Mouse (Mus musculus) ES-Bruce4 (cell line): Measurements from ENCODE around the gene Zfp787. TPM values are rescaled to one million over a fixed set of nuclear protein-coding genes. Genes with fewer than 3 reads are reported as not detected.

Source experiments
- H3K27ac ChIP-seq: 2 replicates; pipeline ENCODE4 v1.5.1; 2012; ENCODE audit warnings: low read length, inconsistent platforms; ENCODE audit not compliant: insufficient read depth
- H3K27me3 ChIP-seq: 2 replicates; pipeline ENCODE4 v1.6.1; 2012; ENCODE audit warnings: mild to moderate bottlenecking, low read length, inconsistent platforms; ENCODE audit not compliant: control insufficient read depth, poor library complexity, insufficient read depth, severe bottlenecking
- H3K36me3 ChIP-seq: 2 replicates; pipeline ENCODE4 v1.6.1; 2012; ENCODE audit warnings: inconsistent platforms, mild to moderate bottlenecking, low read length, moderate library complexity; ENCODE audit not compliant: control insufficient read depth, poor library complexity, insufficient read depth, severe bottlenecking
- H3K4me1 ChIP-seq: one replicate; pipeline ENCODE4 v1.8.1; 2011; ENCODE audit warnings: low read length; ENCODE audit not compliant: control insufficient read depth, insufficient read depth
- H3K4me3 ChIP-seq: 2 replicates; pipeline ENCODE4 v1.5.1; 2011; ENCODE audit warnings: low read depth, mild to moderate bottlenecking, low read length
- H3K9ac ChIP-seq: 2 replicates; pipeline ENCODE4 v1.6.1; 2012; ENCODE audit warnings: low read depth, mild to moderate bottlenecking, inconsistent platforms; ENCODE audit not compliant: poor library complexity, severe bottlenecking
- H3K9me3 ChIP-seq: replicated peaks from 2 replicates; pipeline ENCODE4 v1.6.1; 2012; ENCODE audit warnings: mild to moderate bottlenecking, low read length, inconsistent platforms; ENCODE audit not compliant: control insufficient read depth, poor library complexity, insufficient read depth, severe bottlenecking
- CTCF ChIP-seq: IDR thresholded peaks from one replicate; pipeline ENCODE4 v1.8.1; 2011; ENCODE audit warnings: low read depth, low read length
- EP300 ChIP-seq: IDR thresholded peaks from 2 replicates; pipeline ENCODE4 v1.6.1; 2011; ENCODE audit warnings: low read depth, low read length; ENCODE audit not compliant: insufficient read depth
- POLR2A ChIP-seq: IDR thresholded peaks from one replicate; pipeline ENCODE4 v1.8.1; 2011; ENCODE audit warnings: low read length; ENCODE audit not compliant: insufficient read depth
- polyA plus RNA-seq: library from polyadenylated mRNA; stranded (reverse); fragments of >200 nt; gene quantifications from 2 replicates; pipeline ENCODE4 v1.2.4, GENCODE M21; 2011; ENCODE audit warnings: low read depth; ENCODE audit not compliant: missing spikeins, insufficient read depth, insufficient read length

The Zfp787 gene
- polyA plus RNA-seq, 1 experiment: 24.1 TPM

DNA sequence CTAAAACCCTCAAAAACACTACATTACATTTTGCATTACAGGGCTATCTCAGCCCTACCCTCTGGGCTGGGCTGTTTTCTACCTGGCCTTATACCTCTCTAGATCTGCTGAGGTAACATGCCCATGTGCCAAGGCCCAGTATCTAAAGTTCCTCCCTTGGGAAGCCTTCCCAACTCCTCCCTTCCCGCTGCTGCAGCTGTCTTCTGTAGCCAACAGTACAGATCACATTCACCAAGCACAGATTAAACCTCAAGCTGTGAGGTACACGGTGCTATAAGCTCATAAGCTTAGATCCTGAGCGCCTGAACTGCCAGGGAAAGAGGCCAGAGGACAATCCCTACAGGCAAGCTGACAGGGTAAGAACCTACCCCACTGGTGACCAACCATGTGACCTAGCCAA lies 3.8 kb downstream of the Zfp787 start:
- H3K4me3 ChIP-seq: no peak overlapping the region
- no peak overlapping the region for H3K27ac ChIP-seq
- H3K36me3 ChIP-seq: no peaks in the 10 kb centered on the region
- peaks cover 7% of the 10 kb centered on the region for H3K4me1 ChIP-seq
- TF ChIP-seq CTCF: no peak
- no peak for TF ChIP-seq POLR2A
- TF ChIP-seq EP300: no peak
- H3K27me3 ChIP-seq: no peaks in the 10 kb centered on the region
- H3K9me3 ChIP-seq: no peaks in the 10 kb centered on the region
- no peak overlapping the region for H3K9ac ChIP-seq

DNA sequence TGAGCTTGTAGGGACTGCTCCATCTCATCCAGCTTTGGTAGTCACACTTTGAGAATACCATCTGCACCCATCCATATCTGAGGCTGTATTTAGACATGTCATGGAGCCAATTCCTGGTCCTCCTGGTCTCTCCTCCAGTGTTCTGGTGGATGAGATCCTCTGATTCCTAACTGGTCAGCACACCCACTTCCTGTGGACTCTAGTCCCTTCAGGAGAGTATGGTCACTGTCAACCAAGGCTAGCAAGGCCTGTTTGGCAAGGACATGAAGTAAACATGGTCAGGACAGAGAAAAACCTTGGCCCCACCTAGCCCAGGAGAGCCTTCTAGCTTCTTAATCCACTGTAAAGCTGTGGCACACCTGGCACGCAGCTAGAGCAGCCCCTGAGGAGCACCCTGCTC lies 4.5 kb downstream of the Zfp787 start:
- H3K36me3 ChIP-seq: no peaks in the 10 kb centered on the region
- no peak for TF ChIP-seq POLR2A
- no peak for TF ChIP-seq CTCF
- H3K27ac ChIP-seq: no peak overlapping the region
- H3K9me3 ChIP-seq: no peaks in the 10 kb centered on the region
- H3K27me3 ChIP-seq: no peaks in the 10 kb centered on the region
- H3K4me1 ChIP-seq: peaks cover 9% of the 10 kb centered on the region
- H3K9ac ChIP-seq: no peak overlapping the region
- H3K4me3 ChIP-seq: no peak overlapping the region

DNA sequence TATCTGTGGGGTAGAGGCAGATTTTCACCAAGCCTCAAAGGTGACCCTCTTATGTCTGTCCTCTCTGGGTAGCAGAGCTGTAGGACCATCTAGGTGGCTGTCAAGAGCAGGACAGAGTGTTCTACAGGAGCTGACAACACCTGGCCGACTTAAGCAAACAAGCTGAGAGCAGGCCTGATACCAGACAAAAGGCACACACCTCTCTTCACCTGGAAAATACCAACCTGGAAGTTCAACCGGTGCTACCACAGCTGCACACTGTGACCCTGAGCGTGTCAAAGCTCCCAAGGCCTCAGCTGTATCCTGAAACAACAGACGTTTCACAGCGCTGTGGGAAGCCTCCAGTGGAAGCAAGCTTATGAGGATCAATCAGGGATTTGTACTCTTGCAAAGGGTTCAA lies 8.1 kb downstream of the Zfp787 start:
- TF ChIP-seq EP300: no peak
- no peak for TF ChIP-seq POLR2A
- TF ChIP-seq CTCF: no peak

DNA sequence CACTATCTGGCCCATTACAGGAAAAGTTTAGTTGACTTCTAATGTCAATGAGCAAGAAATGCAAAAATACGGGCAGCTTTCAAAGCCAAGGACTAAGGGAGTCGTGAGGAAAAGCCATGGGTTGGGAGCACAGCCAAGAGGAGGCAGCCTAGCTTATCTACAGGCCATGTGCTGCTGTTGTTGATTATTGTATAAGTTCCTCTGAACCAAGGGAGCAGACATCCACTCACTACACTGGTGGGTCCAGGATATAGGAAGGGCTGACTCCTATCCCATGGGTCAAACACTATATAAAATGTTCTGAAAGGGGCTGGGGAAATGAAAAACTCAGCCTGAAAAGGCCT lies 8.8 kb downstream of the Zfp787 start:
- H3K4me3 ChIP-seq: no peak overlapping the region
- no peaks in the 10 kb centered on the region for H3K9me3 ChIP-seq
- TF ChIP-seq POLR2A (no peak), EP300 (no peak), CTCF (no peak)
- H3K4me1 ChIP-seq: peaks cover 9% of the 10 kb centered on the region
- H3K9ac ChIP-seq: no peak overlapping the region
- no peak overlapping the region for H3K27ac ChIP-seq
- H3K36me3 ChIP-seq: no peaks in the 10 kb centered on the region
- no peaks in the 10 kb centered on the region for H3K27me3 ChIP-seq

More for the DNA sequence above, 8.1 kb downstream of the Zfp787 start:
- Histone ChIP-seq H3K9me3 (no peaks in the 10 kb centered on the region), H3K4me1 (peaks cover 9% of the 10 kb centered on the region), H3K27me3 (no peaks in the 10 kb centered on the region), H3K9ac (no peak overlapping the region), H3K36me3 (no peaks in the 10 kb centered on the region), H3K27ac (no peak overlapping the region), H3K4me3 (no peak overlapping the region)

DNA sequence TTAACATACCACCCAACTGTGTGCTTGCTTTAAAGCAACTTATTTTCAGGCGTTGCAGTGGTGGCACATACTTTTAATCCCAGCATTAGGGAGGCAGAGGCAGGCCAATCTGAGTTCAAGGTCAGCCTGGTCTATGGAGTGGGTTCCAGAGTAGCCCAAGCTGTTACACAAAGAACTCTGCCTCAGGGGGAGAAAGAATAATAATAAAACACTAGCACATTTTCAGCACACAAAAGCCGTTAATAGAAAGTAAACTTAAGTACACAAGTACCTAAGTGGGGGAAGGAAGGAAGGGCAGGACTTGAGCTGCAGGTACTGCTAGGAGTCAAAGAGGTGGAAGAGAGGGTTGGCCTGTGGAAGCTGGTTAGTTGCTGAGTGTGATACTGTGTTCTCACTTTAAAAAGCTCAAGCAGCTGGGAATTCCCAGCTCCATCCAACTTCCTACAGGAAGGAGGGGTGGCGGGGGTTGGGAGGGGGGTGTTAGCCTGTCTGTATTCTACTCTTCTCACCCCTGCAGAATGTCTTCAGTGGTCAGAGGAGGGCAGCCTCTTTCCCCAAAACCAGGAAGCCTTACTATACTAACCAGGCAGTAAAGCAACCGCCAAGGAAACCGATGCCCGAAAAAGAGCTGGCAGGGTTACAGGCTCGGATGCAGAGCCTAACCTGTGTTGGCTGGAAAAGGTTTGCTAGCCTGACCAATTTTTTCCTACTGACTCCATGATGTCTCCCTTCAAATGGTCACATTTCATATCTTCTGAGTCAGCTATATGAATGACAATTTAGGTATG lies 9.4 kb downstream of the Zfp787 start:
- H3K27ac ChIP-seq: no peak overlapping the region
- H3K4me1 ChIP-seq: peaks cover 9% of the 10 kb centered on the region
- H3K27me3 ChIP-seq: no peaks in the 10 kb centered on the region
- TF ChIP-seq EP300 (no peak), POLR2A (no peak), CTCF (no peak)
- no peak overlapping the region for H3K4me3 ChIP-seq
- no peaks in the 10 kb centered on the region for H3K36me3 ChIP-seq
- no peak overlapping the region for H3K9ac ChIP-seq
- H3K9me3 ChIP-seq: no peaks in the 10 kb centered on the region

DNA sequence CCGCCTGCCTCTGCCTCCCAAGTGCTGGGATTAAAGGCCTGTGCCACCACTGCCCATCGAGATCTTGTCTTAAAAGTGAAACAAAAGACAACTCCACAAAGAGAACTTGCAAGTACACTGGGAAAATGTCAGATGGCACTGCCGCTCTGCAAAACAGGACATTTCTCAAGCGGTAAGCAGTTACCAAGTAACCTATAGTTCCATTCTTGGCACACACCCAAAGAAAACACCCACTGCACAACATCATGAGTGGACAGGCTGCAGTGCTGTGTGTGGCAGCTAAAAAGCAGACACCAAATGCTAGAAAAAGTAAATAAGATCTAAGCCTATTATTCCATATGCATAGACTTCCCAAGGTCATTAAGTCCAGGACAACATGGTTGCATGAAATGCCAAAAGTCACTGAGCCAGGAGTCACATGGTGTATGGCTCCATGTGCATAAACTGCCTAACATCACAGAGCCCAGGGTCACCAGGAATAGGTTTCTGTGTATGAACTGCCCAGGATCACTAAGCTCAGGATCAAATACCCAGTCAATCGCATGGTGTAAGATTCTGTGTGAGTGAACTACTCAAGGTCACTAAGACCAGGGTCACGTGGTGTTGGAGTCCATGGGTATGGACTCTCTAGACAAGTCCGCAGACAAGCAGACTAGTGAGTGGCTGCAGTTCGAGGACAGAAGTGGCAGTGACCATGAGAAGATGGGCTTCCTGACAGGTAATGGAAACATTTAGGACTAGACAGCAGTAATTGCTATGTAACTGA lies 10.2 kb downstream of the Zfp787 start:
- TF ChIP-seq EP300 (no peak), POLR2A (no peak), CTCF (no peak)
- H3K36me3 ChIP-seq: no peaks in the 10 kb centered on the region
- H3K4me3 ChIP-seq: no peak overlapping the region
- no peaks in the 10 kb centered on the region for H3K9me3 ChIP-seq
- no peak overlapping the region for H3K9ac ChIP-seq
- H3K27ac ChIP-seq: no peak overlapping the region
- H3K27me3 ChIP-seq: no peaks in the 10 kb centered on the region
- peaks cover 9% of the 10 kb centered on the region for H3K4me1 ChIP-seq
